Mouse (Mus musculus) liver, adult 10 weeks (tissue): ENCODE data around the gene Uchl1. TPM values are rescaled to one million over a fixed set of nuclear protein-coding genes. Genes with fewer than 3 reads are reported as not detected.

Experiments
- polyA plus RNA-seq: library from polyadenylated mRNA; stranded (reverse); fragments of 350-450 nt; fragmentation: Illumina TruSeq; extraction: RNeasy Lipid Tissue Mini Kit (QIAGEN cat#74804); gene quantifications from one replicate; pipeline ENCODE4 v1.2.3, GENCODE M21; 2014; ENCODE audit warnings: low read depth, low replicate concordance

Uchl1 gene
- not detected for polyA plus RNA-seq

DNA sequence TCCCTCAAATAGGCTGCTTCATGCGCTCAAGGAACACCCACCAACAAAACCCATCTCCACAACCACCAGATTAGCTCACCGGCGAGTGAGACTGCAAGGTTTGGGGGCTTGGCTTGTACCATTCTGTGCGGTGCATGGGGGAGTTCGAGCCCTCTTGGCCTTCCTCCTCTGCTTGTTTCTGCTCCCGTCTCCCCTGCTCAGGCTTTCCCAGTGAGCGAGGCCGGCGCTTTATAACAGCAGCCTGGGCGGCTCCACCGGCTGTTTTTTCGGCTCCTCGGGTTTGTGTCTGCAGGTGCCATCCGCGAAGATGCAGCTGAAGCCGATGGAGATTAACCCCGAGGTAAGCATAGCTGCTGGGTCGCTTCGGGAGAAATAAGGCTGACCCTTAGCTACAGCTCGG lies at the start of gene Uchl1:
Uchl1 (plus strand) TSS at position 109 of the 400 bp plus-strand sequence.

Other genes starting within 250 kb of the Uchl1 start
- gene Apbb2, start 57.3 kb upstream of the Uchl1 start, polyA plus RNA-seq = 4.9 TPM
- gene Limch1, start 69.7 kb downstream of the Uchl1 start, polyA plus RNA-seq = 0.48 TPM